Mouse (Mus musculus) hindbrain, embryonic 11.5 days (tissue): ENCODE data around the gene Igf1r. TPM values are rescaled to one million over a fixed set of nuclear protein-coding genes. Genes with fewer than 3 reads are reported as not detected.

ENCODE experiments used
- ATAC-seq: fragments of 200-750 bp; cut with Nextera tagmentation; 2 replicates; pipeline ENCODE4 v1.8.0; 2017; ENCODE audit warnings: mild to moderate bottlenecking, moderate TSS enrichment, moderate library complexity; ENCODE audit not compliant: low FRiP score
- DNase-seq: peaks from one replicate; pipeline ENCODE4 v3.0.0-alpha.2; 2015; ENCODE audit warnings: low spot score
- H3K27ac ChIP-seq: fragments of 300-500 bp; sonication (generic); 2 replicates; pipeline ENCODE4 v1.5.1; 2014; ENCODE audit warnings: mild to moderate bottlenecking, low read depth, low read length
- H3K27me3 ChIP-seq: fragments of 300-500 bp; sonication (generic); 2 replicates; pipeline ENCODE4 v1.6.1; 2014; ENCODE audit warnings: mild to moderate bottlenecking, low read length, moderate library complexity, mixed read lengths; ENCODE audit not compliant: control insufficient read depth, insufficient read depth
- H3K36me3 ChIP-seq: fragments of 300-500 bp; sonication (generic); 2 replicates; pipeline ENCODE4 v1.6.1; 2014; ENCODE audit warnings: mild to moderate bottlenecking, low read length, moderate library complexity, mixed read lengths; ENCODE audit not compliant: control insufficient read depth, insufficient read depth
- H3K4me1 ChIP-seq: fragments of 300-500 bp; sonication (generic); replicated peaks from 2 replicates; pipeline ENCODE4 v1.6.1; 2014; ENCODE audit warnings: low read length, mixed read lengths; ENCODE audit not compliant: control insufficient read depth, insufficient read depth
- H3K4me2 ChIP-seq: fragments of 300-500 bp; sonication (generic); replicated peaks from 2 replicates; pipeline ENCODE4 v1.6.1; 2014; ENCODE audit warnings: mild to moderate bottlenecking, low read depth, low read length
- H3K4me3 ChIP-seq: fragments of 300-500 bp; sonication (generic); 2 replicates; pipeline ENCODE4 v1.5.1; 2014; ENCODE audit warnings: low read depth, low read length
- H3K9ac ChIP-seq: fragments of 300-500 bp; sonication (generic); 2 replicates; pipeline ENCODE4 v1.6.1; 2014; ENCODE audit warnings: low read depth, low read length
- H3K9me3 ChIP-seq: fragments of 300-500 bp; sonication (generic); 2 replicates; pipeline ENCODE4 v1.6.1; 2016; ENCODE audit warnings: low read length; ENCODE audit not compliant: control insufficient read depth
- WGBS: fragments of 180-500 bp; shearing (Covaris S2); extraction: QIAGEN DNeasy Blood & Tissue Kit; methylation state at CpG from one replicate; pipeline ENCODE4 v1.1.7; 2014; 5-methylcytosine and 5-hydroxymethylcytosine counted together
- polyA plus RNA-seq: library from polyadenylated mRNA; unstranded; fragments of >200 nt; fragmentation: Nextera tagmentation; extraction: Ambion mirVana; gene quantifications from 2 replicates; pipeline ENCODE4 v1.2.1, GENCODE M21; 2014

The Igf1r gene
- polyA plus RNA-seq, 1 experiment from 2014 or later, result 35.7 TPM

DNA sequence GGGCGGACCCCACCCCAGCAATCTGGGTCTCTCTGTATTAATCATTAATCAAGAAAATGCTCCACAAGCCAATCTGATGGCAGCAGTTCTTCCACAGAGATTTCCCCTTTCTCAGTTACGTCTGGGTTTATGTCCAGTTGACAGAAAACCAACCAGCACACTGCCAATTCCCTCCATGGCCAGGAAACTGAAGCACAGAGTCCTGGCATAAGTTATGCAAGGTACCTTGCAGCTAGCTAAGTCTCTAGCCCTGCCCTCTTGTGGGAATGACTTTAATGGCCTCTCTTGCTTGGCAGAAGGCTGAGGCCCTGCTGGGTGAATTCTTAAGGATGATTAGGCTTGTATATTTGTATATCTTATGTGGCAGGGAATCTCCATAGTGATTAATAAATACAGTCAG, 67.9 kb downstream of the Igf1r start:
- no peaks in the 10 kb centered on the region for H3K9me3 ChIP-seq
- ATAC-seq, result no peak

GRCm38 (mm10) chr7:68021741-68022140, 69.1 kb downstream of the Igf1r start:
- Histone ChIP-seq H3K36me3 (no peaks in the 10 kb centered on the region), H3K9ac (no peak overlapping the region), H3K4me3 (no peak overlapping the region), H3K27me3 (no peaks in the 10 kb centered on the region), H3K9me3 (no peaks in the 10 kb centered on the region), H3K27ac (no peak overlapping the region), H3K4me2 (no peak overlapping the region), H3K4me1 (no peaks in the 10 kb centered on the region)
- WGBS, result 64% methylated on average over 2 of the region's 2 CpGs
- no peak for DNase-seq
- ATAC-seq, result no peak

More for the DNA sequence above, 67.9 kb downstream of the Igf1r start:
- H3K27ac ChIP-seq, result no peak overlapping the region
- no peaks in the 10 kb centered on the region for H3K27me3 ChIP-seq
- H3K36me3 ChIP-seq, result no peaks in the 10 kb centered on the region
- no peak overlapping the region for H3K9ac ChIP-seq
- DNase-seq, result no peak
- no peak overlapping the region for H3K4me2 ChIP-seq
- H3K4me3 ChIP-seq, result no peak overlapping the region
- no peaks in the 10 kb centered on the region for H3K4me1 ChIP-seq
- WGBS, result 76% methylated on average over 2 of the region's 2 CpGs

DNA sequence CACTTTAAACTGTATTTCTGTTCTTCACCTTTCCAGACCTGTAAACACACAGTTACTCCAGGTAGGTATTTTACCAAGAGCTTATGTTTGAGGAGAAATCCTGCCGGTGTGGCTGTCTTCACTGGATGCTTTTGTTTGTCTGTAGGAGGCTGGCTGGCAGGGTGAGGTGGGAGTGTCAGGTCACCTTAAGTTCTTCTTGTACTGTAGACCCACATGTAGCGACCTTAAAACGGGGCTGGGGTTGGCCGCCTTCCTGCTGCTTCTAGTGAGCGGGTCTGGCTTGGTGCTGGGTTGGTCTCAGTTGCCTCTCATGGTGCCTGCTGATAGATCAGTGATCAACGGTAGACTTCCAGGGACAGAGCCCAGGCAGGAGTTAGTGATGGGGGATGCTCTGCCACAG, 69.6 kb downstream of the Igf1r start:
- Histone ChIP-seq H3K4me2 (no peak overlapping the region), H3K36me3 (no peaks in the 10 kb centered on the region), H3K9ac (no peak overlapping the region), H3K27me3 (no peaks in the 10 kb centered on the region), H3K4me3 (no peak overlapping the region), H3K9me3 (no peaks in the 10 kb centered on the region), H3K27ac (no peak overlapping the region), H3K4me1 (no peaks in the 10 kb centered on the region)
- ATAC-seq (no peak), DNase-seq (no peak)
- 77% methylated on average over 6 of the region's 6 CpGs for WGBS

- Histone ChIP-seq H3K4me2 (no peak overlapping the region), H3K4me3 (no peak overlapping the region), H3K27me3 (no peaks in the 10 kb centered on the region), H3K9ac (no peak overlapping the region), H3K9me3 (no peaks in the 10 kb centered on the region), H3K27ac (no peak overlapping the region), H3K36me3 (no peaks in the 10 kb centered on the region), H3K4me1 (no peaks in the 10 kb centered on the region)
- DNase-seq (no peak), ATAC-seq (no peak)
- WGBS, result 86% methylated on average over 4 of the region's 4 CpGs
Observed at GRCm38 (mm10) chr7:68023882-68024281, 71.3 kb downstream of the Igf1r start.

GRCm38 (mm10) chr7:68024625-68025024, 72.0 kb downstream of the Igf1r start:
- no peak for DNase-seq
- no peaks in the 10 kb centered on the region for H3K27me3 ChIP-seq

GRCm38 (mm10) chr7:68025396-68025795, 72.8 kb downstream of the Igf1r start:
- H3K9ac ChIP-seq, result no peak overlapping the region
- ATAC-seq (no peak), DNase-seq (no peak)
- H3K27me3 ChIP-seq, result no peaks in the 10 kb centered on the region
- H3K4me1 ChIP-seq, result no peaks in the 10 kb centered on the region; the same call in 1 of the 2 replicates
- no peak overlapping the region for H3K4me3 ChIP-seq
- H3K9me3 ChIP-seq, result no peaks in the 10 kb centered on the region
- no peaks in the 10 kb centered on the region for H3K36me3 ChIP-seq
- H3K4me2 ChIP-seq, result no peak overlapping the region
- WGBS, result 68% methylated on average over 3 of the region's 3 CpGs
- no peak overlapping the region for H3K27ac ChIP-seq

More at GRCm38 (mm10) chr7:68024625-68025024, 72.0 kb downstream of the Igf1r start:
- Histone ChIP-seq H3K4me1 (no peaks in the 10 kb centered on the region; the same call in 1 of the 2 replicates), H3K9ac (no peak overlapping the region), H3K4me3 (no peak overlapping the region), H3K4me2 (no peak overlapping the region), H3K27ac (no peak overlapping the region), H3K9me3 (no peaks in the 10 kb centered on the region), H3K36me3 (no peaks in the 10 kb centered on the region)
- 85% methylated on average over 4 of the region's 4 CpGs for WGBS
- no peak for ATAC-seq

DNA sequence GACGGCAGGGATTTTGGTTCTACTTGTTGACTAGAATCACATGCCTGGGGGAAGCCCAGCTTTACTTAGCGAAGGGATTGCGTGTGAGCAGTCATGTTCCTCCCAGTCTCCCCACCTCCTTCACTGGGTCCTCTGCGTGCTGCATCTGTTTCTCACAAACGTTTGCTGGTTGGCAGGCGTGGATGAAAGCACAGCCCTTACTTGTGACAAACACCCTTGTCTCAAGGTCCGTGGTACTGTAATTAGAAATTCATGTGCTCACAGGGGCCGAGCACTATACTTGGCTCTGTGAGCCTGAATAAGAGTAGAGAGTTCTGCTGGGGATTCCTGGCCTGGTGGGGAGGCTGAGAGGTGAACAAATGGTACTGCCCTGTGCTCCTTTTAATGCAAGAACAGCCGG, 73.4 kb downstream of the Igf1r start:
- Histone ChIP-seq H3K4me1 (peaks cover 3% of the 10 kb centered on the region; the same call in 1 of the 2 replicates), H3K9me3 (no peaks in the 10 kb centered on the region), H3K27ac (no peak overlapping the region), H3K9ac (no peak overlapping the region), H3K36me3 (no peaks in the 10 kb centered on the region), H3K4me2 (no peak overlapping the region), H3K4me3 (no peak overlapping the region), H3K27me3 (no peaks in the 10 kb centered on the region)
- ATAC-seq (no peak), DNase-seq (no peak)
- 72% methylated on average over 9 of the region's 9 CpGs for WGBS

DNA sequence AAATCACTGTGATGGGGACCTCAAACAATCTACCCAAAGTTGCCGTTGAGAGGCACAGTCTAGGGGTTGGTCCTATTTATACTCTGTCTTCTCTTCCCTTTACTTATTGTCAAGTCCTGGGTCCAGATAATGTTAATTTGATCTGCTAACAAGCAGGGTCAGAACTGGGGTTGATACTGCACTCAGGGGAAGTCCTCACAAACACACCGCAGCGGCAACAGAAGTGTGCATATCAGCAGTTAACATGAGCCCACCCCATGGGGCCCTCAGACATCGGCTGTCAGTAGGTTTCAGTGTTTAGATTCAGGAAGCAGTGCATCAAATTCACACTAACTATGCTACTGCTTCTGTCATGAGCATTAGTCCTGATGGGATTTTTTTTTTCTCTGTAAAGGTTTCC, 75.5 kb downstream of the Igf1r start:
- H3K36me3 ChIP-seq, result no peaks in the 10 kb centered on the region
- no peaks in the 10 kb centered on the region for H3K27me3 ChIP-seq
- H3K4me1 ChIP-seq, result peaks cover 3% of the 10 kb centered on the region; the same call in 1 of the 2 replicates
- ATAC-seq (no peak), DNase-seq (no peak)
- no peak overlapping the region for H3K4me3 ChIP-seq
- 59% methylated on average over 4 of the region's 4 CpGs for WGBS
- H3K27ac ChIP-seq, result no peak overlapping the region
- H3K9me3 ChIP-seq, result no peaks in the 10 kb centered on the region
- H3K9ac ChIP-seq, result no peak overlapping the region
- no peak overlapping the region for H3K4me2 ChIP-seq

DNA sequence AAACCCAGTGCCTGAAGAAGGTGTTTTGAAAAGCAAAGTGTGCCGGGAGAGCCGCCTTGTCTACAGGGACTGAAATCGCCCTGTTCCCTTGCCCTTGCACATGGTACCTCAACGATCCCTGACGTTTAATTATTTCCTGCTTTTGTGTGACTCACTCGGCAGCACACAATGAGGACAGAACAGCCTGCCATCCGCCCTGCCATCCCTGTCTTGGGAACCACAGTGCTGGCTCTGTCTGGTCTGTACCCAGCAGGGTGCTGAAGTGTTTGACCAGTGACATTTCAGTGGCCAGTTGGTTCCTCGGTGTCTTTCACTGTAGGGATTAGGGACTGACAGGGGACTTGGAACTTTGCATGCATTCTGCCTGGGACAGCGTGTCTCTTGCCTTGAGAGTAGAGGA, 78.2 kb downstream of the Igf1r start:
- Histone ChIP-seq H3K27me3 (no peaks in the 10 kb centered on the region), H3K27ac (no peak overlapping the region), H3K4me3 (no peak overlapping the region), H3K4me1 (peaks cover 3% of the 10 kb centered on the region; the same call in 1 of the 2 replicates), H3K9me3 (no peaks in the 10 kb centered on the region), H3K36me3 (no peaks in the 10 kb centered on the region), H3K4me2 (no peak overlapping the region), H3K9ac (no peak overlapping the region)
- DNase-seq, result no peak
- ATAC-seq, result no peak
- WGBS, result 34% methylated on average over 9 of the region's 9 CpGs
